Mouse (Mus musculus): ENCODE results near the gene Gtf2f1. TPM values are rescaled to one million over a fixed set of nuclear protein-coding genes. Genes with fewer than 3 reads are reported as not detected.
"Not testable (repeated sequence)": the region's sequence is repeated elsewhere in the genome, so short reads cannot be mapped to it uniquely, and the experiment has no call there.

Gene Gtf2f1
- 20.7 and 22.9 TPM in 2 replicates for total RNA-seq (2014; rRNA removed; ENCODE audit: low replicate concordance)
- 30.4 and 31.9 TPM in 2 replicates for polyA plus RNA-seq (2015; fragmentation: Nextera tagmentation; extraction: Ambion mirVana)

GRCm38 (mm10) chr17:57011236-57012141 is at the start of gene Gtf2f1, which contains the start of gene Gm17949:
Gtf2f1 (minus strand) TSS chr17:57011288.
Gm17949 (plus strand) TSS chr17:57011469.
- no peaks in the 10 kb centered on the region for H3K9me3 ChIP-seq (replicated peaks; ENCODE audit: control insufficient read depth, low read length)
- no peak for TF ChIP-seq EP300 (IDR thresholded peaks at IDR 0.05; ENCODE audit: low read depth)
- peak; percentile 7; the same call in 1 of the 2 replicates for TF ChIP-seq CTCF (IDR thresholded peaks at IDR 0.05; ENCODE audit: low read depth)
- peak within 1 kb of the TSS; percentile 84 for H3K4me3 ChIP-seq (ENCODE audit: low read depth, low read length)
- peaks cover 20% of the 10 kb centered on the region for H3K36me3 ChIP-seq (replicated peaks; ENCODE audit: control insufficient read depth, insufficient read depth, low read length)
- H3K4me1 ChIP-seq (ENCODE audit: control insufficient read depth, insufficient read depth), result peaks cover 19% of the 10 kb centered on the region
- WGBS, result under 1% methylated on average over 51 of the region's 51 CpGs
- peak within 1 kb of the TSS; percentile 78 for H3K9ac ChIP-seq (replicated peaks; ENCODE audit: low read depth, low read length)
- peak; percentile 97 for DNase-seq (ENCODE audit: low spot score)
- peak within 1 kb of the TSS; percentile 85 for H3K27ac ChIP-seq (ENCODE audit: low read depth)
- H3K4me2 ChIP-seq (ENCODE audit: low read depth, low read length), result peak within 1 kb of the TSS; percentile 99
- H3K27me3 ChIP-seq (ENCODE audit: control insufficient read depth, insufficient read depth, low read length), result no peaks in the 10 kb centered on the region
- ATAC-seq (ENCODE audit: insufficient read depth, low read depth), result peak; percentile 94

GRCm38 (mm10) chr17:57060231-57060801 is 49.2 kb upstream of the Gtf2f1 start:
- Histone ChIP-seq H3K4me1 (ENCODE audit: control insufficient read depth, insufficient read depth) (peaks cover 18% of the 10 kb centered on the region), H3K4me2 (ENCODE audit: low read depth, low read length) (peak overlapping the region; percentile 87), H3K9ac (replicated peaks; ENCODE audit: low read depth, low read length) (peak overlapping the region; percentile 75; the same call in 1 of the 2 replicates), H3K27me3 (ENCODE audit: control insufficient read depth, insufficient read depth, low read length) (peaks cover 29% of the 10 kb centered on the region), H3K36me3 (replicated peaks; ENCODE audit: control insufficient read depth, insufficient read depth, low read length) (no peaks in the 10 kb centered on the region; the same call in none of the 2 replicates), H3K27ac (ENCODE audit: low read depth) (peak overlapping the region; percentile 87), H3K9me3 (replicated peaks; ENCODE audit: control insufficient read depth, low read length) (no peaks in the 10 kb centered on the region), H3K4me3 (ENCODE audit: low read depth, low read length) (peak overlapping the region; percentile 80)
- under 1% methylated on average over 44 of the region's 44 CpGs for WGBS
- ATAC-seq (ENCODE audit: insufficient read depth, low read depth) (peak; percentile 92), DNase-seq (ENCODE audit: low spot score) (peak; percentile 96)
- TF ChIP-seq CTCF (IDR thresholded peaks at IDR 0.05; ENCODE audit: low read depth) (peak; percentile 61), EP300 (IDR thresholded peaks at IDR 0.05; ENCODE audit: low read depth) (no peak)

- Histone ChIP-seq H3K27ac (ENCODE audit: low read depth) (peak within 1 kb of the TSS; percentile 87), H3K4me2 (ENCODE audit: low read depth, low read length) (peak within 1 kb of the TSS; percentile 87), H3K9ac (replicated peaks; ENCODE audit: low read depth, low read length) (peak within 1 kb of the TSS; percentile 75), H3K4me3 (ENCODE audit: low read depth, low read length) (peak within 1 kb of the TSS; percentile 80), H3K4me1 (ENCODE audit: control insufficient read depth, insufficient read depth) (peaks cover 18% of the 10 kb centered on the region), H3K27me3 (ENCODE audit: control insufficient read depth, insufficient read depth, low read length) (peaks cover 29% of the 10 kb centered on the region), H3K36me3 (replicated peaks; ENCODE audit: control insufficient read depth, insufficient read depth, low read length) (peaks cover 2% of the 10 kb centered on the region), H3K9me3 (replicated peaks; ENCODE audit: control insufficient read depth, low read length) (no peaks in the 10 kb centered on the region)
- DNase-seq (ENCODE audit: low spot score) (peak; percentile 73), ATAC-seq (ENCODE audit: insufficient read depth, low read depth) (peak; percentile 71)
- TF ChIP-seq EP300 (IDR thresholded peaks at IDR 0.05; ENCODE audit: low read depth) (no peak), CTCF (IDR thresholded peaks at IDR 0.05; ENCODE audit: low read depth) (no peak)
- WGBS, result under 1% methylated on average over 32 of the region's 45 CpGs
These were observed 48.4 kb upstream of the Gtf2f1 start, which contains the start of gene Slc25a23 for GRCm38 (mm10) chr17:57059486-57059977. Slc25a23 (minus strand) TSS chr17:57059863.

GRCm38 (mm10) chr17:57058891-57059485 is 47.9 kb upstream of the Gtf2f1 start, which contains the start of gene Crb3:
Crb3 (plus strand) TSS chr17:57059105.
- H3K9me3 ChIP-seq (replicated peaks; ENCODE audit: control insufficient read depth, low read length), result no peaks in the 10 kb centered on the region
- H3K4me3 ChIP-seq (ENCODE audit: low read depth, low read length), result peak within 1 kb of the TSS; percentile 80
- peaks cover 18% of the 10 kb centered on the region for H3K4me1 ChIP-seq (ENCODE audit: control insufficient read depth, insufficient read depth)
- H3K9ac ChIP-seq (replicated peaks; ENCODE audit: low read depth, low read length), result peak within 1 kb of the TSS; percentile 75
- peaks cover 29% of the 10 kb centered on the region for H3K27me3 ChIP-seq (ENCODE audit: control insufficient read depth, insufficient read depth, low read length)
- peak within 1 kb of the TSS; percentile 87 for H3K4me2 ChIP-seq (ENCODE audit: low read depth, low read length)
- H3K27ac ChIP-seq (ENCODE audit: low read depth), result peak within 1 kb of the TSS; percentile 87
- WGBS, result 2% methylated on average over 19 of the region's 22 CpGs
- ATAC-seq (ENCODE audit: insufficient read depth, low read depth) (peak; percentile 16; the same call in 1 of the 2 replicates), DNase-seq (ENCODE audit: low spot score) (peak; percentile 18)
- no peak for TF ChIP-seq CTCF (IDR thresholded peaks at IDR 0.05; ENCODE audit: low read depth)
- no peak for TF ChIP-seq EP300 (IDR thresholded peaks at IDR 0.05; ENCODE audit: low read depth)
- H3K36me3 ChIP-seq (replicated peaks; ENCODE audit: control insufficient read depth, insufficient read depth, low read length), result peaks cover 8% of the 10 kb centered on the region

GRCm38 (mm10) chr17:57056246-57056645 is 45.2 kb upstream of the Gtf2f1 start:
- ATAC-seq (ENCODE audit: insufficient read depth, low read depth), result no peak
- peaks cover 27% of the 10 kb centered on the region for H3K36me3 ChIP-seq (replicated peaks; ENCODE audit: control insufficient read depth, insufficient read depth, low read length)
- 78% methylated on average over 3 of the region's 3 CpGs for WGBS

GRCm38 (mm10) chr17:57051679-57052078 is 40.6 kb upstream of the Gtf2f1 start:
- not testable (repeated sequence) for H3K9me3 ChIP-seq (replicated peaks; ENCODE audit: control insufficient read depth, low read length); H3K9ac ChIP-seq (replicated peaks; ENCODE audit: low read depth, low read length); H3K27ac ChIP-seq (ENCODE audit: low read depth); H3K4me1 ChIP-seq (ENCODE audit: control insufficient read depth, insufficient read depth); H3K4me2 ChIP-seq (ENCODE audit: low read depth, low read length); H3K4me3 ChIP-seq (ENCODE audit: low read depth, low read length); ATAC-seq (ENCODE audit: insufficient read depth, low read depth); H3K27me3 ChIP-seq (ENCODE audit: control insufficient read depth, insufficient read depth, low read length); DNase-seq (ENCODE audit: low spot score)
- peaks cover 34% of the 10 kb centered on the region; the same call in 1 of the 2 replicates for H3K36me3 ChIP-seq (replicated peaks; ENCODE audit: control insufficient read depth, insufficient read depth, low read length)
- 84% methylated on average over 4 of the region's 4 CpGs for WGBS

More at GRCm38 (mm10) chr17:57056246-57056645, 45.2 kb upstream of the Gtf2f1 start:
- no peak overlapping the region for H3K4me3 ChIP-seq (ENCODE audit: low read depth, low read length)
- TF ChIP-seq CTCF (IDR thresholded peaks at IDR 0.05; ENCODE audit: low read depth) (no peak), EP300 (IDR thresholded peaks at IDR 0.05; ENCODE audit: low read depth) (no peak)
- no peaks in the 10 kb centered on the region for H3K9me3 ChIP-seq (replicated peaks; ENCODE audit: control insufficient read depth, low read length)
- no peak overlapping the region for H3K27ac ChIP-seq (ENCODE audit: low read depth)
- no peak for DNase-seq (ENCODE audit: low spot score)
- H3K27me3 ChIP-seq (ENCODE audit: control insufficient read depth, insufficient read depth, low read length), result peaks cover 5% of the 10 kb centered on the region
- no peak overlapping the region for H3K9ac ChIP-seq (replicated peaks; ENCODE audit: low read depth, low read length)
- peaks cover 9% of the 10 kb centered on the region for H3K4me1 ChIP-seq (ENCODE audit: control insufficient read depth, insufficient read depth)
- H3K4me2 ChIP-seq (ENCODE audit: low read depth, low read length), result no peak overlapping the region

Data from heart, postnatal 0 days (tissue).